13 mouse cellular contexts compared by ENCODE assay signal in genomic region chr6:107711181-107712087, GRCm38 (mm10).
A peak's percentile ranks its signal among the peaks of the same experiment; 100 is the strongest.
DNase-seq lines count a peak whose midpoint lies in the region; ATAC-seq and TF ChIP-seq lines count a peak whose summit lies in the region.
"Had no signal": no experiment of that assay in that cellular context is flagged by ENCODE, and none has a peak within 500 bp of the region (broad histone marks: within the 10 kb centered on the region; RNA-seq: fewer than 3 reads in every experiment).

No protein-coding gene starts in this region.

- H3K27me3 ChIP-seq in embryonic facial prominence, embryonic 12.5 days = no peaks in the 10 kb centered on the region
- no peaks in the 10 kb centered on the region for H3K27me3 ChIP-seq in hindbrain, embryonic 11.5 days (ENCODE audit: control insufficient read depth, insufficient read depth, low read length)
- H3K27me3 ChIP-seq in midbrain, embryonic 16.5 days (ENCODE audit: control insufficient read depth, insufficient read depth, low read depth, low read length) = no peaks in the 10 kb centered on the region
- H3K27me3 ChIP-seq in heart, adult 2 months (ENCODE audit: control insufficient read depth, insufficient read depth, low read length) = no peaks in the 10 kb centered on the region

- WGBS in embryonic facial prominence, embryonic 12.5 days = 22% methylated on average over 22 of the region's 22 CpGs
- WGBS in hindbrain, embryonic 11.5 days = 41% methylated on average over 22 of the region's 22 CpGs
- 9% methylated on average over 22 of the region's 22 CpGs for WGBS in midbrain, embryonic 16.5 days
- 69% methylated on average over 22 of the region's 22 CpGs for WGBS in heart, adult 2 months

- peak; percentile 3 for DNase-seq in R1 (ENCODE audit: low read depth, low spot score)
- peak; percentile 19 for DNase-seq in hindbrain, embryonic 11.5 days (ENCODE audit: low spot score)
- no peak for DNase-seq in heart, adult 2 months
- no peak for DNase-seq in left cerebral cortex, postnatal 4 days
- DNase-seq in lung, adult 18-20 months = no peak
- DNase-seq: cerebellum, adult 2 months; gastrocnemius, postnatal 36 days; heart, postnatal 14 days; lung, postnatal 4 days; spleen, adult 18-20 months; thymus, adult 2 months had no signal

- intact Hi-C loops in heart, adult 2 months (cut with DNase I) = no loop called here
- intact Hi-C loops in left cerebral cortex, postnatal 4 days (cut with DNase I) = loop anchor here (10.0 kb wide), 1 partner anchor 907 kb away; the partner anchor contains the start of gene Crbn

- no peak for TF ChIP-seq EP300 in heart, adult 2 months (IDR thresholded peaks at IDR 0.05; ENCODE audit: insufficient read depth, low read depth, low read length)

- H3K4me1 ChIP-seq in embryonic facial prominence, embryonic 12.5 days = 0 out of 2 replicates have a peak, but pooled peaks cover 4% of the 10 kb centered on the region
- no peaks in the 10 kb centered on the region for H3K4me1 ChIP-seq in hindbrain, embryonic 11.5 days (replicated peaks; ENCODE audit: control insufficient read depth, insufficient read depth, low read length)
- peaks cover 25% of the 10 kb centered on the region for H3K4me1 ChIP-seq in midbrain, embryonic 16.5 days (ENCODE audit: control insufficient read depth, insufficient read depth, low read length)
- no peaks in the 10 kb centered on the region for H3K4me1 ChIP-seq in heart, adult 2 months (ENCODE audit: control insufficient read depth, insufficient read depth, low read length)

- no peak for ATAC-seq in embryonic facial prominence, embryonic 12.5 days (ENCODE audit: insufficient number of reproducible peaks, insufficient read depth, low FRiP score, low TSS enrichment)
- peak; percentile 31 for ATAC-seq in hindbrain, embryonic 11.5 days (ENCODE audit: low FRiP score)
- peak; percentile 82 for ATAC-seq in midbrain, embryonic 16.5 days

- H3K79me2 ChIP-seq in heart, adult 2 months (replicated peaks; ENCODE audit: control insufficient read depth, insufficient read depth, low read length) = no peaks in the 10 kb centered on the region

- H3K36me3 ChIP-seq in embryonic facial prominence, embryonic 12.5 days = no peaks in the 10 kb centered on the region
- H3K36me3 ChIP-seq in hindbrain, embryonic 11.5 days (ENCODE audit: control insufficient read depth, insufficient read depth, low read length) = no peaks in the 10 kb centered on the region
- no peaks in the 10 kb centered on the region for H3K36me3 ChIP-seq in midbrain, embryonic 16.5 days (ENCODE audit: control insufficient read depth, insufficient read depth, low read length)
- H3K36me3 ChIP-seq in heart, adult 2 months (ENCODE audit: control insufficient read depth, insufficient read depth, low read length) = no peaks in the 10 kb centered on the region

- TF ChIP-seq CTCF in heart, adult 2 months (IDR thresholded peaks at IDR 0.05) = no peak

- peak overlapping the region; percentile 12; the same call in 1 of the 2 replicates for H3K4me2 ChIP-seq in embryonic facial prominence, embryonic 12.5 days (replicated peaks)
- H3K4me2 ChIP-seq in hindbrain, embryonic 11.5 days (replicated peaks; ENCODE audit: low read depth, low read length) = no peak overlapping the region
- peak overlapping the region; percentile 23 for H3K4me2 ChIP-seq in midbrain, embryonic 16.5 days (ENCODE audit: low read length)

- no peak overlapping the region for H3K4me3 ChIP-seq in embryonic facial prominence, embryonic 12.5 days
- no peak overlapping the region for H3K4me3 ChIP-seq in hindbrain, embryonic 11.5 days (ENCODE audit: low read depth, low read length)
- no peak overlapping the region for H3K4me3 ChIP-seq in midbrain, embryonic 16.5 days (ENCODE audit: low read depth, low read length)
- no peak overlapping the region for H3K4me3 ChIP-seq in heart, adult 2 months

- 0 out of 2 replicates have a peak overlapping the region, but pooled peaks have one; percentile 17 for H3K27ac ChIP-seq in embryonic facial prominence, embryonic 12.5 days
- no peak overlapping the region for H3K27ac ChIP-seq in hindbrain, embryonic 11.5 days (ENCODE audit: low read depth, low read length)
- H3K27ac ChIP-seq in midbrain, embryonic 16.5 days (ENCODE audit: low read length) = peak overlapping the region; percentile 61
- H3K27ac ChIP-seq in heart, adult 2 months = no peak overlapping the region

- TF ChIP-seq POLR2A in heart, adult 2 months (IDR thresholded peaks at IDR 0.05; ENCODE audit: insufficient read depth, low read depth, low read length) = no peak

- H3K9me3 ChIP-seq in embryonic facial prominence, embryonic 12.5 days = no peaks in the 10 kb centered on the region
- H3K9me3 ChIP-seq in hindbrain, embryonic 11.5 days (ENCODE audit: control insufficient read depth, low read length) = no peaks in the 10 kb centered on the region
- H3K9me3 ChIP-seq in midbrain, embryonic 16.5 days (replicated peaks; ENCODE audit: control insufficient read depth, low read length, poor library complexity, severe bottlenecking) = no peaks in the 10 kb centered on the region

- no peak overlapping the region for H3K9ac ChIP-seq in embryonic facial prominence, embryonic 12.5 days
- no peak overlapping the region for H3K9ac ChIP-seq in hindbrain, embryonic 11.5 days (ENCODE audit: low read depth, low read length)
- 0 out of 2 replicates have a peak overlapping the region, but pooled peaks have one; percentile 8 for H3K9ac ChIP-seq in midbrain, embryonic 16.5 days (ENCODE audit: low read depth, low read length)
- H3K9ac ChIP-seq in heart, adult 2 months (ENCODE audit: low read depth, low read length) = no peak overlapping the region

Comparison
In these comparisons a context has a peak if more than half of its experiments do, and no peak if none do; other contexts are left out.
1. DNase-seq: peak in R1 (single experiment) and hindbrain, embryonic 11.5 days (single experiment); none in heart, adult 2 months (0 of 2), left cerebral cortex, postnatal 4 days (single experiment) and lung, adult 18-20 months (0 of 2).
2. H3K27ac ChIP-seq: peak in embryonic facial prominence, embryonic 12.5 days (single experiment) and midbrain, embryonic 16.5 days (single experiment); none in hindbrain, embryonic 11.5 days (single experiment) and heart, adult 2 months (single experiment).